Mouse (Mus musculus) stomach, embryonic 16.5 days (tissue): Measurements from ENCODE around the gene Sp7. TPM values are rescaled to one million over a fixed set of nuclear protein-coding genes. Genes with fewer than 3 reads are reported as not detected.

Source experiments
- ATAC-seq: fragments of 200-750 bp; cut with Nextera tagmentation; 2 replicates; pipeline ENCODE4 v1.8.0; 2017; ENCODE audit warnings: moderate number of reproducible peaks, moderate TSS enrichment; ENCODE audit not compliant: insufficient read depth, low FRiP score
- H3K27ac ChIP-seq: fragments of 300-500 bp; sonication (generic); 2 replicates; pipeline ENCODE4 v1.5.1; 2014; ENCODE audit warnings: low read length
- H3K27me3 ChIP-seq: fragments of 300-500 bp; sonication (generic); 2 replicates; pipeline ENCODE4 v1.6.1; 2014; ENCODE audit warnings: low read length, control low read depth, mixed read lengths; ENCODE audit not compliant: control insufficient read depth, insufficient read depth
- H3K36me3 ChIP-seq: fragments of 300-500 bp; sonication (generic); 2 replicates; pipeline ENCODE4 v1.6.1; 2014; ENCODE audit warnings: low read length; ENCODE audit not compliant: control insufficient read depth, insufficient read depth
- H3K4me1 ChIP-seq: fragments of 300-500 bp; sonication (generic); 2 replicates; pipeline ENCODE4 v1.6.1; 2014; ENCODE audit warnings: low read length, control low read depth, mixed read lengths; ENCODE audit not compliant: control insufficient read depth, insufficient read depth
- H3K4me2 ChIP-seq: fragments of 300-500 bp; sonication (generic); 2 replicates; pipeline ENCODE4 v1.6.1; 2014; ENCODE audit warnings: low read depth, low read length, mixed read lengths
- H3K4me3 ChIP-seq: fragments of 300-500 bp; sonication (generic); replicated peaks from 2 replicates; pipeline ENCODE4 v1.5.1; 2014; ENCODE audit warnings: mild to moderate bottlenecking, low read length
- H3K9ac ChIP-seq: fragments of 300-500 bp; sonication (generic); 2 replicates; pipeline ENCODE4 v1.6.1; 2014; ENCODE audit warnings: low read length
- H3K9me3 ChIP-seq: fragments of 300-500 bp; sonication (generic); replicated peaks from 2 replicates; pipeline ENCODE4 v1.6.1; 2016; ENCODE audit warnings: low read length, control low read depth; ENCODE audit not compliant: control insufficient read depth
- WGBS: fragments of 180-500 bp; shearing (Covaris S2); extraction: QIAGEN DNeasy Blood & Tissue Kit; methylation state at CpG from one replicate; pipeline ENCODE4 v1.1.7; 2014; 5-methylcytosine and 5-hydroxymethylcytosine counted together
- polyA plus RNA-seq: library from polyadenylated mRNA; unstranded; fragments of >200 nt; fragmentation: Nextera tagmentation; extraction: Ambion mirVana; gene quantifications from 2 replicates; pipeline ENCODE4 v1.2.1, GENCODE M21; 2015

Gene Sp7
- polyA plus RNA-seq, 1 experiment from 2014 or later = 1.3 TPM

DNA sequence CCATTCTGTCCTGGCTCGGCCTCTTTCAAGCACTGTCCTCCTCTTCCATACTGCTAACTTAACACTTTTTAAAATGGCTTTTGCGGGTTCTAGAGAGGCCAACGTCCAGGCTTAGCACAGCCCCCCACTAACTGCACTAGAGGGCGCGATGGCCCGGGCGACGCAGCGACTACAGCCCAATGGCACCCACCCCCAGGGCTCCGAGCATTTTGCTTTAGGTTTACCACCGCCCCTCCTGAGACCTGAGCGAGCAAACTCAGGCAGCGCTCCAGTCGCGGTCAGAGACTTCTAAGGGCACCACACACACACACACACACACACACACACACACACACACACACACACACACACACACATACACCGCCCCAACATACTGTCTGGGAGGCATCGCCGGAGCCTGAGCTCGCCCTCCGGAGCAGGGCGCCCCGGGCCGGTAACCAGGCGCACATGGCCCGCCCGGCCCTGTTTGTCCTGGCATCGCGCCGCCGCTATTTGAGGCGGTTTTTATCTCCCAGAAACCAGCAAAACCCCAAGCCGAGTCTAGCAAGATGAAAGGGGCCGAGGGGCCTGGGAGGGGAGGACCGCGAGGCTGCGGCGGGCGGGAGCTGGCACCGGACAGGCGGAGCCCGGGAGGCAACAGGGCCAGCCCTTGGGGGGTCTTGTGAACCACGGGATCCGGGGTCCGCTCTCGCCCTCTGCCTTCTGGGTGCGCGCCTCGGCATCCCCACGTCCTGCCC is 11.7 kb downstream of the Sp7 start:
- Histone ChIP-seq H3K9me3 (no peaks in the 10 kb centered on the region), H3K9ac (peak overlapping the region; percentile 80), H3K27me3 (peaks cover 15% of the 10 kb centered on the region), H3K4me2 (peak overlapping the region; percentile 99), H3K4me3 (peak overlapping the region; percentile 63), H3K27ac (peak overlapping the region; percentile 77), H3K36me3 (no peaks in the 10 kb centered on the region), H3K4me1 (peaks cover 15% of the 10 kb centered on the region)
- peak; percentile 56; the same call in 1 of the 2 replicates for ATAC-seq
- under 1% methylated on average over 44 of the region's 49 CpGs for WGBS

DNA sequence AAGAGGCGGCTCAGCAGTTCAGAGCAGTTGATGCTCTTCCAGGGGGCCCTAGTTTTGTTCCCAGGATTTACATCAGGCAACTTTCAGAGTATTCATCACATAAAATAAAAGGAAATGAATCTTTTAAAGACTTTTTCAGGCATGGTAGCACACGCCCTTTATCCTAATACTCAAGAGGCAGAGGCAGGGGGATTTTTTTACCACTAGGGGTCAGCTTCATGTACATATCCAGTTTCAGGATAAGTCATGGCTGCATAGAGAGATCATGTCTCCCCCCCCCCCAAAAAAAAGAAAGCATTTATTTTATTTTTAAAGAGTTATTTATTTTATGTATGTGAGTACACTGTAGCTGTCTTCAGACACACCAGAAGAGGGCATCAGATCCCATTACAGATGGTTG is 13.0 kb downstream of the Sp7 start:
- no peak overlapping the region for H3K4me2 ChIP-seq
- H3K27me3 ChIP-seq = peaks cover 12% of the 10 kb centered on the region
- H3K9me3 ChIP-seq = no peaks in the 10 kb centered on the region
- WGBS = 86% methylated on average over 2 of the region's 2 CpGs
- H3K9ac ChIP-seq = no peak overlapping the region
- H3K36me3 ChIP-seq = no peaks in the 10 kb centered on the region
- no peak for ATAC-seq
- no peak overlapping the region for H3K4me3 ChIP-seq
- no peak overlapping the region for H3K27ac ChIP-seq
- H3K4me1 ChIP-seq = peaks cover 21% of the 10 kb centered on the region

DNA sequence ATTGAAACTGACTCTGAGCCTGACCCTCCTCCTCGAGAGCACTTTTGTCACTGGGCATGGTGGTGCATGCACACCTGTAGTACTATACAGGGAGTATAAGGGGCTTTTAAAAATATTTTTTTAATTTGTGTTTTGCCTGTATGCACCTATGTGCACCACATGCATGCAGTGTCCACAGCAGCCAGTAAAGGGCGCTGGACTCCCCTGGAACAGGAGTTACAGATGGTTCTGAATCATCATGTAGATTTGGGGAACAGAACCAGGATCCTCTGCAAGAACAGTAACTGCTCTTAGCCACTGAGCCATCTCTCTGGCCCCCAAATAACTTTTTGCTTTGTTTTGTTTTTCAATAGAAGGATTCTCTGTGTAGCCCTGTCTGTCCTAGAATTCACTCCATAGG is 14.8 kb downstream of the Sp7 start:
- Histone ChIP-seq H3K4me1 (peaks cover 12% of the 10 kb centered on the region), H3K36me3 (no peaks in the 10 kb centered on the region), H3K4me2 (no peak overlapping the region), H3K27me3 (no peaks in the 10 kb centered on the region), H3K9me3 (no peaks in the 10 kb centered on the region), H3K4me3 (no peak overlapping the region), H3K9ac (no peak overlapping the region), H3K27ac (no peak overlapping the region)
- ATAC-seq = no peak
- 67% methylated on average over 2 of the region's 2 CpGs for WGBS

GRCm38 (mm10) chr15:102350942-102351291 is 16.1 kb downstream of the Sp7 start:
- Histone ChIP-seq H3K4me1 (peaks cover 12% of the 10 kb centered on the region), H3K4me2 (peak overlapping the region; percentile 69), H3K27me3 (no peaks in the 10 kb centered on the region), H3K4me3 (peak overlapping the region; percentile 87), H3K36me3 (no peaks in the 10 kb centered on the region), H3K9me3 (no peaks in the 10 kb centered on the region), H3K9ac (peak overlapping the region; percentile 86), H3K27ac (peak overlapping the region; percentile 68)
- no peak for ATAC-seq
- WGBS = 6% methylated on average over 11 of the region's 11 CpGs

- Histone ChIP-seq H3K4me1 (peaks cover 10% of the 10 kb centered on the region; the same call in 1 of the 2 replicates), H3K9ac (peak within 1 kb of the TSS; percentile 86), H3K4me2 (peak within 1 kb of the TSS; percentile 87), H3K9me3 (no peaks in the 10 kb centered on the region), H3K27ac (peak within 1 kb of the TSS; percentile 74), H3K36me3 (no peaks in the 10 kb centered on the region), H3K4me3 (peak within 1 kb of the TSS; percentile 87), H3K27me3 (no peaks in the 10 kb centered on the region)
- WGBS = under 1% methylated on average over 56 of the region's 56 CpGs
- peak; percentile 89 for ATAC-seq
Measured at GRCm38 (mm10) chr15:102350138-102350941, 16.6 kb downstream of the Sp7 start, which contains the start of gene Aaas. Gene Aaas (minus strand): TSS chr15:102350771.

DNA sequence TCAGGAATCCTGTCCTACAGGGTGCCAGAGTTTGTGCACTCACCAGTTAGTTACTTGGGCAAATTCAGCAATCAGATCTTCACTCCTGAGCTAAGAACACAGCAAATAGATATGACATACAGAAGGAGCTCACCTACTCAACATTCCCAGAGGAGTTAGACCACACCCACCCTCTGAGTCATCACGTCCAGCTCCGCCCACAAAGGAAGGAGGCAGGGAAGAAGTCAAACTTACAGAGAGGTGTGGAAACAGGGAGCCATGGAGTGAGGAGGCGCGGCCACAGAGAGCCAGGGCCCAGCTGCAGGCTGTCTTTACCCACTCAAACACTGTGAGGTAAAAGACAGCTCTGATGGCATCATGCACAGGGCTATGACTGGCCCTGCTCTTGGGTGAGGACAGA is 20.5 kb downstream of the Sp7 start:
- H3K36me3 ChIP-seq = no peaks in the 10 kb centered on the region
- H3K9ac ChIP-seq = no peak overlapping the region
- no peak overlapping the region for H3K27ac ChIP-seq
- WGBS = 61% methylated on average over 4 of the region's 4 CpGs
- H3K4me1 ChIP-seq = peaks cover 10% of the 10 kb centered on the region; the same call in 1 of the 2 replicates
- H3K9me3 ChIP-seq = no peaks in the 10 kb centered on the region
- peak; percentile 16; the same call in 1 of the 2 replicates for ATAC-seq
- H3K4me3 ChIP-seq = no peak overlapping the region
- H3K27me3 ChIP-seq = no peaks in the 10 kb centered on the region
- H3K4me2 ChIP-seq = no peak overlapping the region

- Histone ChIP-seq H3K4me3 (no peak overlapping the region), H3K9me3 (no peaks in the 10 kb centered on the region), H3K4me1 (no peaks in the 10 kb centered on the region), H3K4me2 (no peak overlapping the region), H3K9ac (no peak overlapping the region), H3K27me3 (no peaks in the 10 kb centered on the region), H3K36me3 (no peaks in the 10 kb centered on the region), H3K27ac (no peak overlapping the region)
- ATAC-seq = no peak
- 94% methylated on average over 3 of the region's 3 CpGs for WGBS
Measured at GRCm38 (mm10) chr15:102344490-102344889, 22.5 kb downstream of the Sp7 start.

DNA sequence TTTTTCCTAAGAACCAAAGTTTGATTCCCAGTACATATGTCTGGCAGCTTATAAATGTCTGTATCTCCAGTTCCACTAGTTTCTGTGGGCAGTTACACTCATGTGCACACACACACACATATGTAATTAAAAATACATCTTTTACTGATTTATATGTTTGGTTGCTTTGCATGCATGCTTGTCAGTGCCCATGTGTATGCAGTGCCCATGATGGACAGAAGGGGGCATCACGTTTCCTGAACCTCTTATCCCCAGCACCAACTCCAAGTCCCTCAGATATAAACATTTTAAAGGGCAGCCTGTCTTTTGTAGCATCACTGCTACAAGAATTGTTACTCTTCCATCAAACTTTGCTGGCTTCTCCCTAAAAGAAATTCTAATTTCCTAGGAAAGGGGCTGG is 25.4 kb downstream of the Sp7 start:
- no peaks in the 10 kb centered on the region for H3K9me3 ChIP-seq
- H3K27me3 ChIP-seq = no peaks in the 10 kb centered on the region
- no peak overlapping the region for H3K4me2 ChIP-seq
- ATAC-seq = no peak
- H3K4me3 ChIP-seq = no peak overlapping the region
- no peaks in the 10 kb centered on the region for H3K4me1 ChIP-seq
- H3K36me3 ChIP-seq = no peaks in the 10 kb centered on the region
- WGBS = 5% methylated on average over 1 of the region's 1 CpGs
- no peak overlapping the region for H3K9ac ChIP-seq
- H3K27ac ChIP-seq = no peak overlapping the region

DNA sequence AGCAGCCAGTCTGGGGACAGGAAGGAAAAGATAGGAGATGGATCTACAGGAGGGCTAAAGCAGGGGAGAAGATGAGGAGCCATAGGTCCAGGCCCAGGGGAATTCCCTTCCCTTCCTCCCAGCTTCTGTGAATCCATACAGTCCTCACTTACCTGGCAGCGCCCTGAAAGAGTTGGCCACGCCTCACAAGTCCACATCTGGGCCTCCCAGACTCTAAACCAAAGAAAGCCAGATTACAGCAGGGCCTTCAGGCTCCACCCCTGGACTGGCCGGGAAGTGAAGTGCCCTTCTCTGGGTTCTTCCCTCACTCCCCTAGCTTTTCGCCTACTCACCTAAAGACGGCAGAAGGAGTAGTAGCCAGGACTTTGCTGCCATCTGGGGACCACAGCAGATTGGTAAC is 27.4 kb downstream of the Sp7 start:
- no peaks in the 10 kb centered on the region for H3K27me3 ChIP-seq
- ATAC-seq = peak; percentile 22; the same call in 1 of the 2 replicates
- no peak overlapping the region for H3K9ac ChIP-seq
- H3K4me2 ChIP-seq = no peak overlapping the region
- 56% methylated on average over 5 of the region's 5 CpGs for WGBS
- H3K27ac ChIP-seq = no peak overlapping the region
- H3K36me3 ChIP-seq = 0 out of 2 replicates have a peak, but pooled peaks cover 8% of the 10 kb centered on the region
- no peaks in the 10 kb centered on the region for H3K4me1 ChIP-seq
- no peaks in the 10 kb centered on the region for H3K9me3 ChIP-seq
- H3K4me3 ChIP-seq = no peak overlapping the region
